Mouse (Mus musculus) megakaryocyte, embryonic 14.5 days (primary cell): ENCODE measurements around the gene A430005L14Rik.
"Not testable (repeated sequence)": the region's sequence is repeated elsewhere in the genome, so short reads cannot be mapped to it uniquely, and the experiment has no call there.

Experiments used
- FLI1 ChIP-seq: IDR thresholded peaks from 2 replicates; pipeline ENCODE4 v1.6.1; 2012; ENCODE audit warnings: low read length, inconsistent platforms, mixed read lengths
- GATA1 ChIP-seq: IDR thresholded peaks from 3 replicates; pipeline ENCODE4 v1.6.1; 2012; ENCODE audit warnings: mixed read lengths, low read length, inconsistent platforms, borderline replicate concordance

GRCm38 (mm10) chr4:153922090-153922489 is 34.9 kb upstream of the A430005L14Rik start:
- not testable (repeated sequence) for TF ChIP-seq GATA1, FLI1
